Mouse (Mus musculus) megakaryocyte progenitor cell, adult 5-6 weeks (primary cell): ENCODE measurements at regions not wholly inside any gene's neighbourhood (a gene's known extent, or its start where the extent isn't known, plus 50 kb on each side); places are given as distances from the start of the nearest gene placed in this dataset.

Source experiments
- ATAC-seq: replicated peaks from 2 replicates; pipeline ENCODE4 v1.8.0; 2016; ENCODE audit warnings: mild to moderate bottlenecking, moderate TSS enrichment, inconsistent platforms; ENCODE audit not compliant: poor library complexity

DNA sequence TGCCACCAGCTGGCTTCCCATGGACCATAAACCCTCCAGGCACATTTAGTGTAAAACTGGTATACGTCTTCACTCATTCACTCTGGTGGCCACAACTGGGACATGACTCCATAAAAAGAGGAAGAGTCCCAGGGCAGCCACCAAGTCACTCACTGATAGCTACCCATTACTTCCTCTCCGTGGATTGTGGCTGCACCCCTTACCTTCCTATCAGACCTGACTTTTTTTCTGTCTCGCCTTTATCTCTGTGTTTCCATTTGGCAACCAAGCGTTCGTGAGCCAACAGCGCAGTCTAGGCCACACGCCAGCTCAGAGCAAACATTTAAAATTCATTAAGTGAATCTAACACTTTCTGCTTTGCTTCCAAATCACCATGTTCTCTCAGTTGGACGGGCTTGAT lies 53.9 kb upstream of the Slc44a1 start:
- peak; percentile 94 for ATAC-seq

DNA sequence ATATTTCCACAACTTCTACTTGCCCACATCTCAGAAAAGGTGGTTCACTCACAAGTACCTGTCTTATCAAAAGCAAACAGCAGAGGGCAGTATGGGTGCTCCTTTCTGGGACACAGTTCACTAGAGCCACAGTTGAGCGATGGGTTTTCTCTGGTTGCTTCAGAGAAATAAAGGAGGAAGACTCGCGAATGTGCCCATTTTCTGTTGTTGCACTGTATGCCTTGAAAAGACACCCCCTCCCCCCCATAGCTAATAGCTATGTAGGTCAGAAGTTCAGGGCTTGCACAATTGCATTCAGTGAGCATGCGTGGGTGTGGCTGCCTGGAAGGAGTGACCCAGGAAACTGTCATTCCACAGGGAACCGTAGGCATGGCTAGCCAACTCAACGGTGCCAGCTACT lies 55.5 kb upstream of the Slc44a1 start:
- peak; percentile 76 for ATAC-seq

DNA sequence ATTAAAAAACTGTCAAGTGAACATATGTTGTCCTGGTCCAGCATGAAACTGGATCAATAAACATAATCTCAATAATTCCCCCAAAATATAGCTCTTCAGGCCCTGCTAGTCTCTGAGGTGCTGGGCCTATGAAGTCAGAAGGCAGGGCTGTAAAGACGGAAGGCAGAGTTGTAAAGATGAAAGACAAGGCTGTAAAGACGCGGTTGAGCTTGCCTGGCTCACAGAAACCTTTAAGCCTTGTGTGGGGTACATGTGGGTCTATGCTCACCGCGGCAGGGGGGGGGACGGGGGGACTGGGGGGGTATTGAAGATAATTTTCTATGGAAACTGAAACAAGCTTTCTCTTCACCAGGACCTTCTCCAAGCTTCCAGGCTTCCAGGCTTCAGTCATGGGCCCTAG lies 56.1 kb upstream of the Slc44a1 start:
- no peak for ATAC-seq

DNA sequence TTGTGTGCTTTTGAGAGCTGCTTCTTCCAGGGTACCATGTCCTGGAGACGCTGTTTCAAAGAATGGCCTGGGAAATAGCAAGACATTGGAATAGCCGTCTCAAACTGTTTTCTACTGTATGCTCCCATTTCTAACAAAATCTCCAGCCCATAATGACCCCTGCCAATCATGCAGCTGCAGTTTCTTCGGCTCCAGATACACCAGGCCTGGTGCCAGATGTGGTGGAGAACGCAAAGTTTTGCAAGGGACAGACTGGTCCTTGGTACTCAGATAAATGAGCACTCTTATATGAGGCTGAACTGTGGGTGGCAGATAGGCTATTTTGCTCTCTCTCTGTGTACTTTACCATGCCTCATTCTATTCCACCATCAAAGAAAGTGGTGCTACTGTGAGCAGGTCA lies 58.2 kb upstream of the Slc44a1 start:
- ATAC-seq = no peak

DNA sequence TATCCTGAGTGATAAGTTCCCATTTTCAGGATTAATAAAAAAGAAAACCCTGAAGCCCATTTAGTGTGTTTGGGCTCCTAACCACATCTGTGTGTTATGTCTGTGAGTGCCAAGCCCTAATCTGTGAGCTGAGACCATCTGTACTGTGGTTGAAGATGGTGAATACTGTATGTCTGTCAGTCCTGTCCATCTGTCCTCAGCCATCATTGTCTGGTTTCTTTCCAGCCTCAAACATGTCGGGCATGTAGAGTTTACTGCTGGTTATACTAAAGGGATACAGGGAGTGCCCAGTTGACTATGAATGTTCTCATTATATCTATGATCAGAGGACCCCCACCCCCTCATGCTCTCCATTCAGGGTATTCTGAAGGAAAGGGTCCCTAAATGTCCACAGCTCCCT lies 60.4 kb upstream of the Slc44a1 start:
- ATAC-seq = no peak

DNA sequence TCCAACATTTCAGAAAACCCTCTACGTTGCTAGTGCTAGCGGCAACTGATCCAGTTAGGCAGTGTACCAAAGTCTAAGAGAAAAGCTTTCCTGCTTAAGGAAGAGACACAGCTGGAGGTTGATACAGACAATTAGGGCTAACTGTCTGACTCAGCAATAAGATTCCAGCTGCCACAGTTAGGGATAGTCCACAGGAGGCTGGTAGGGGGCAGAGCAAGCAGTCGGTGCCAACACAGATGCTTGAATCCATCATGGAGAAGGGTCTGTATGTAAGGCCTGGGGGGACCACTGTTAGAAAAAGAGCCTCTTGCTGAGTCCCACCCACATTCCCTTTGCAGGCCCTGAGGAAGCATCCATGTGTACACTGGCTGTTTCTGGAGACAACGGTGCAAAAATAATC lies 63.2 kb upstream of the Slc44a1 start:
- no peak for ATAC-seq

DNA sequence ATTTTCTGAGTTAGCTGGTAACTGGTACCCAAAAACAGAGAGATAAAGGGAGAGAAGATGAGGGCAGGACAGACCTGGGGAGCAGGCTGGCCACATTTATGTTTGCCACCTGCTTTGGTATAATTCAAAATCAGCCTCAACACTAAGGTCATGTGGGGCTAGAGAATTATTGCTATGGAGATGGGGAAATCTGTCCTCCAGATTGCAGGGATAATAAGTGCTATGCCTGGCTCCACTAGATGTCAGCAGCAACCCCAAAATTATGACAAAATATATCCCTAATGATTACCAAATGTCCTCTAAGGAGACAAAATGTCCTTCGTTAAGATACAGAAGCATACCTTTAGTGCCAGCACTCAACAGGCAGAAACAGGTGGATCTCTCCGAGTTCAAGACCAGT lies 83.8 kb upstream of the Slc44a1 start:
- no peak for ATAC-seq

DNA sequence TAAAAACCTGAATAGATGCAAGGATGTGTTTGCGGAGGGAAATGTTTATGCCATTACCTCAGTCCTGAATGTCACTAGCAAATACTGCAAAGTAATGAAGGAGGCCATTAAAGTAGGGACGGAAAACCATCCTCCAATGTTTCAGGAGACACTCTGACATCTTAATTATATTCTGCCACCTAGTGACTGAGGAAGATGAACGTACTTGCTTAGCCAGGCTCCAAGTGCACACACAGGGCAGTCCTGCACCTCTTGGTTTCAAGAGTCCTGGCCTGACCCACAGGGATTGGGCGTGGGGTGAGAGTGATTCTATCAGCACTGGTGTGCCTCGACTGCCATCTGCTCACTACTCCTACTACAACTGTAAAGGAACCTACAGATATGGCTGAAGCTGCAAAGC lies 85.3 kb upstream of the Slc44a1 start:
- ATAC-seq = peak; percentile 56

DNA sequence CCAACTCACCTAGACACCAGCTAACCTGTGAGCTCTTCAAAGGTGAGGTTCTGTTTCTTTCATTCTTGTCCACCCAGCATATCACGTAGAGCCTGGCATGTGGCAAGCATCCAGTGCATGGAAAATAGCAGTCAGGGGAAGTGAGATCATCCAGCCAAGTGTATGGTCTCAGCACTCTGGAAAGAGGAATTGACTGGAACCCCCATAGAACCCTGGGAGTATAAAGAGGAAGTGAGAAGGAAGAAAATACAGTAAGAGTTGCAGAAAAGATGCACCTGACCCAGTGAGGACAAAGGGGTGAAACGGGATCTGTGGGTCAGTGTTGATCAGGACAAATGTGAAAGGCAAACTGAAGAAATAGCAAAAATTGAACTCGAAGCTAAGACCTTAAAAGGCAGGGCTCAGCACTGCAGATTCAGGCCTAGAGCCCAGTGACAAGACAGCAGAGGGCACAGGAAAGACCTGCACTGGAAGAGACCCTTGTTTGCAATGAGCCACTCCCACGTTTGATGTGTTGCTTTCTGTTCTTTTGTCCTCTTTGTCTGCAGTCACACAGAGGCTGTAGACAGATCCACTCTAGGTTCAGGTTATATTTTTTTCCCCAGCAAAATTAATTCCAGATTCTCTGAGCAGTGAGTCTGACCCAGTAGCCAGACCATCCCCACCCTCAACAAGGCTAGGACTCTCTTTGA lies 86.7 kb upstream of the Slc44a1 start:
- peak; percentile 94 for ATAC-seq

DNA sequence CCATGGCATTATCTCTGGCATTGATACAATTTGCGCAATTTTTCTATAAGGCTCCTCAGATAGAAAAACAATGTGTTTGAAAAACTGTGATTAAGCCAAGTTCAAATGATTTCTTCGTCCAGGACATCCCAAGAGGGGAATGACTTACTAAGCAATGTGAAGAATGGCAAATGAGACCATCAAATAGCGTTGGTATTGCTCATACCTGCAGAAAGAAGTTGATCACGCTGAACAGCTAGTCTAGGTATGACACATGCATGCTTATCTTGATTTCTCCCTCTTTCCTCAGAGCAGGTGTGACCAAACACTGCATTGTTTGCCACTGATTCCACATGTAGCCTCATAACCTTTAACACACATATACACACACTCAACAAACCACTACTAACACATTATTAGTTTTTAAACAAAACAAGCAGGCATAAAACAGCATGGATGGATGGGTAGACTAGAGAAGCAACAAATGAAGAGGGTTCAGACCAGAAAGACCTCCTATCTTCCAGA lies 89.1 kb upstream of the Slc44a1 start:
- ATAC-seq = no peak

DNA sequence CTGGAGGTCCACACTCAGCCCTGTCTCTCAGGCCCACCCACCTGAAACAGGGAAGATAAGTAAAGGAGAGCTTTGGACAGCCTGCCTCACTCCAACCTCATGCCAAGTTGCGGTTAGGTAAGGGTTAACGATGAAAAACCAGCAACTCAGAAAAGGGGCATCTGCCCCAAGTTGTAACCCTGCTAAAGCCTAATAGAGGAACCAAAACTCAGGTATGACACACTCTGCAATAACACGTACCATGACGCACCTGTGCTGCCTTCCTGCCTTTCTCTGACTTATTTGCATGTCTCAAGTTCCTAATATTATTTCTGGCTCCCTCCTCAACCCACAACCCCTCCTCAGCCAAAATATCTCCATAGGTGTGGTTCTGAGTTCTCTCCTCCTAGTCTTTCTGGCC lies 94.9 kb upstream of the Slc44a1 start:
- no peak for ATAC-seq

DNA sequence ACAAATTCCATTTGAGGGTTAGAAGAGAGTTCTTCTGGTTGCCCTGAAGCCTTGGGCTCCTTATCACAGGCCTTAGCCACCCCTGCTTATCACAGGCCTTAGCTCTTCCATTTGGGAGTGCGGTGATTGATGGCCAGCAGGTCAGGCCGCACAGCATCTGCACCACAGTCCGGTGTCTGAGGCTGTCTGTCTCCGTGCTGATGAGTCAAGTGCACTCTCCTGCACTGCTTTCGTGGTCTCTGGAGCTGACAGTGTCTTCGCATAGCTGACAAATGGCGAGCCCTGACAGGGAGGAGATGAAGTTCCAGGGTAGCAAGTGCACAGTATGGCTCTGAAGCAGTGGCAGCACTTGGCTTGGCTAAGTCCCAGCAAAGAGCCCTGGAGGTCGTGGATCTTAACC lies 95.7 kb upstream of the Slc44a1 start:
- ATAC-seq = no peak

DNA sequence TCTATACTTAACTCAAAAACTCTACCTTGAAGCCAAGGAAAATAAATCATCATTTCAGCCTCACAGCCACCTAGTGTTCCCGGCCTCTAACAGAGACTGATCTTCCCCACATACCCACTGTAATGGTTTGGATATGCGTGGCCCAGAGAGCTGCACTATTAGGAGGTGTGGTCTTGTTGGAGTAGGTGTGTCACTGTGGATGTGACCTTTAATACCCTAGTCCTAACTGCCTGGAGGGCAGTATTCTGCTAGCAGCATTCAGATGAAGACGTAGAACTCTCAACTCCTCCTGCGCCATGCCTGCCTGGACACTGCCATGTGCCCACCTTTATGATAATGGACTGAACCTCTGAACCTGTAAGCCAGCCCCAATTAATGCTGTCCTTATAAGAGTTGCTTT lies 99.0 kb upstream of the Slc44a1 start:
- ATAC-seq = no peak

DNA sequence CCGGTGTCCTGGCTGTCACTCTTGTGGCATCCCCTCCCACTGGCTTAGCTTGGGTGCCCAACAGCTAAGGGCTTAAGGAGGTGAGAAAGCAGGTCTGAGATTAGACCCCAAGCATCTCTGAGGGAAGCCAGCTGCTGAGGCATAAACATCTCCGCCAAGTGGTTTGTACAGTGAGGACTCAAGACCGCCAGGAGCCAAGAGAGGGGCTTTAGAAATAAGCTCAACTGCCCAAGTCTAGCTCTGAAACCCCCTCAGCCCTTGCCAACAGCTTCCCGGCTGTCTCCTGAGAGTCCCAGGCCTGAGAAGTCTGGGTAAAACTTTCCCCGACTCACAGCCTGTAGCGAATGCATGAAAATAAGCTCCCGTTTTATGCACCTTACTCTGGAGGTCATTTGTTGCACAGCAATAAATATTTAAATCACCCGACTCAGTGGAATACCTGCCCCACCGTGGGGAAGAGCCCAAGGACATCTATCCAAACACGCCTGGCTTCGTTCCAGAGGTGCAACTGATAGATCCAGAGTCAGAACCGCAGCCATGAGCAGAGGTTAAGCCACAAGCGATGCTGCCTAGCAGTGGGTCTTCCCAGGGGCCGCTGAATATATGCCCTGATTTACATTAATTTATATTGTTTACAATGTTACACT lies 100.1 kb upstream of the Slc44a1 start:
- no peak for ATAC-seq

DNA sequence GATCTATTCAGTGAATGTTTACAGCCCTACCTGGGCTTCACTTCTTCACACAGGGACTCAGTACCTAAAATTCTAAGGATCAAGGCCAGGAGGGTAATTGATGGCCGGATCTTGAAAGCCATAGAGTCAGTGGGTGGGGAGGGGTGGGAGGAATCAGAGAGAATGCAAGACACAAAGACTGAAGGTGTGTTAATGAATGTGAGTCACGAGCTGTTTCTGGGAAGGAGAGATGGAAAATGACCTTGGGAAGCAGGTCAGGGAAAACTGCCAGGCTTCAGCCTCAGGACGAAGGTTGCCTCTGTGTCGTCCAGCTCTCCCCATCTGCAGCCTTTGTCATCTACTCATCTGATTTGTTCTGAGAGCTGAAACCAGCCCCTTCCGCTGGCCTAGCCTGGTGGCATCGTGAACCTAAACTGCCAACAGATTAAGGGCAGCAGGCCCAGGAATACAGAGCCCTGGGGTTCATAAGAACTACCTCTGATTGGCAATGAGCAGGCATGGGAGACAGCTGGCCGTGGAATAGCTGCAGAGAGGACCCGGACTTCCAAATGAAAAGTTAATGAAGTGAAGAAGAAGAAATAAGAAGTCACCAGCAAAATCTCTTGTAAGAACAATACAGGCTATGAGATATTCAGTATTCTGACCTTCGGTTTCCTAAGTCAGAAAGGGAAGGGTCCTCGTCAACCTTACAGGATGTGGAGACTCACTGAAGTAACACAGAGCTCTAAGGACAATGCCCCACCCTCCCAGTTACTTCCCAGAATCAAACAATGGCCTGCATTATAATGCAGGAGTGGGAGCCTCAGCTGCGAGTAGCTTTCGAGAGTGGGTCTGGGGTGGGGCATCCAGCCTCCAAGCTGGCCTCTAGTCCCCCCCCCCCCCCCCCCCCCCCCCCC lies 100.8 kb upstream of the Slc44a1 start:
- ATAC-seq = no peak

DNA sequence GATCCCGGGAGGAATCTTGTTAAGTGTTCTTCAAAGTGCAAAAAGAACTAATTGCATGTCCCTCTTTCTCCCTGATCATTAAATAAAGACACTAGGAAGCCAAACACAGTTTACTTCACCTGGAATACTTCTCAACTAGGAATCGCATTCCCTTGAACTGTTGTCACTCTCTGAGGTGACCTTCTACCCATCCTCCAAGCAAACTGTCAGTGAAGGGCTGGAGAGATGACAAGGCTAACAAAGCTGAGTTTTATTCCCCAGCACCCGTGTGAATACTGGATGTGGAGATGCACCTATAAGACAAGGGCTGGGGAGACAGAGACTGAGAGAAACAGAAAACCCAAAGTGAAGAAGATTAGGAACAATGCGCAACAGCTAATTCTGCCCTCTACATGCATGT lies 101.7 kb upstream of the Slc44a1 start:
- no peak for ATAC-seq

DNA sequence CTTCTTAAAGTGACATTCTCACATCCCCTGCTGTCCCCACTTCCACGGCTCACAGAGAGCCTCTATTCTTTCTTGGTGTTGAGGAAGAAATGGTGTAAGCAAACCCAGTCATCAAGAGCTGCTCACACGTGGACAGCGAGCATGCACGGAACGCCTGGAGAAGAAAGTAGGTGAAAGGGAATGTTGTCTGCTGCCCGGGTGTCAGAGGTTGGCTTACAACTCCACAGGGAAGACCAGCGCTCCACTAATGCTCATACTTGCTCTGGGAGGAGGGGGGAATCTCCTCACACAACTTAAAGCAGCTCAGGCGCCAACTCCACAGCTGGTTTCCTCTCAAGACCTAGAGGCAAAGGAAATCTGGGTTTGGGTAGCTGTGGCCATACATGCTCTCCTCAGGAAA lies 102.4 kb upstream of the Slc44a1 start:
- no peak for ATAC-seq

DNA sequence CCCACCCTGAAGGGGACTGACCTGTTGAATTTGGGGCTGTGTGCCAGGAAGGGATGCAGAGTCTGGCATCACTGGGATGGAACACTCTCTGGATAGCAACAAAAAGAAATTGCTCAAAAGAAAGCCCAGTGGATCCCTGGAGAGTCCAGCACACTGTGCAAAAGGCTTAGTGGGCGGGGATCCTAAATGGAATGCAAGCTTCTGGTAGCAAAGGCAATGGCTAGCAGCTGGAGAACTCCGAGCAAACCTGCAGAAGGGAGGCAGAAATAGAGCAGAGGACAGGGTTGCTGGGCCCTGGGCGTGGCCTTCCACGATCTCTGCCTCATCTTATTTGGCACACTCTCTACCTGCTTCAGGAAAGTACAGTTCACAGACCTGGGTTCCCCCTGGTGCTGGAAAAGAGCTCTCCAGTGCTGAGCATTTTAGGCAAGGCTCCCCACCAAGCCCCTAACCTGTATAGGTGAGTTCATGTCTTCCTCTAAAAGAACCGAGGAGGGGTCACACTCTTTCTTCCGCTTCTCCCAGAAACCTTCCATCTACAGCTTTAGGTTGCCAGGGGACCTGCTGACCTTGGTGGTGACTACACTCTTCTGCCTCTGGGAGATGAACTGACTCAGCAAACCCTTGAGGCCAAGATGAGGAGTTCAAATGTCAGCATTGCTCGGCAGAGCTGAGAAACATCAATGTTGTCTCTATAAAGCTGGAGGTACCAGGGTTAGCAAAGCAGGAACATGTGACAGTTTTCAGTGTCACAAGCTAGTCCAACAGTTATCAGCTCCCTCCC lies 112.6 kb upstream of the Slc44a1 start:
- no peak for ATAC-seq

DNA sequence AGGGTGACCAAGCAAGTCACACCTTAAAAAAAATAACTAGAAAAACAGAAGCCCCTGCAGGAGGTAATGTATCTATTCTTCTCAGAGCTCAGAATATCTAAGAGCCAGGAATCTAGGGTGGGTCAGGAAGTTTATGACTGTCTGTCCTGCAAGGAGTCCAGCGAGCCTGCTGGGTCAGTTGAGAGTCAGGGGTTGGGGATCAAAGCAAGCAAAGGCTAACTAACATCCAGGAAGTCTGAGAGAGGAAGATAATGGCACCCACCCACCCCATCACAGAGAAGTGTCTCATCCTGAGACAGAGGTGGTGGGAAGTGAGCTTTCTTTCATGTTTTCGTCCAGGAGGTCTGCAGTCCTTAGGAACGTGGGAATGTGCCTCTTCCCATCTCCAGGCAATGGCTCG lies 116.4 kb upstream of the Slc44a1 start:
- no peak for ATAC-seq

DNA sequence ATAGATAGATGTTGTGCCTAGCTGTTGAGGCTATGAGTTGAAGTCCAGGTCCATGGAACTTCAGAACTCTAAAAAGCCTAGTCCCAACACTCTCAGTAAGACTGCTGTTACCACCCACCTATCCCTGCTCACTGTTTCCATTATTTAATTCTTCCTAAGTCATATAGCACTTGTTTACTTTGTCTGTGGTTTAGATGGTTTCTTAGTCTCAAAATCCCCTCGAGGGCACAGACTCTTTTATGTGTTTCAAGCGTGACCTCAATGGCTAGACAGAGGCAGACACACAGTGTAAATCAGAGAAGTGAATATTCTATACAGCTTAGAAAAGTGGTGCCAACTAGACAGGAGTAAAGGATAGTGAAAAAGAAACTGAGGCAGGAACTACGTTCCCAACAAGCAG lies 117.0 kb upstream of the Slc44a1 start:
- no peak for ATAC-seq

DNA sequence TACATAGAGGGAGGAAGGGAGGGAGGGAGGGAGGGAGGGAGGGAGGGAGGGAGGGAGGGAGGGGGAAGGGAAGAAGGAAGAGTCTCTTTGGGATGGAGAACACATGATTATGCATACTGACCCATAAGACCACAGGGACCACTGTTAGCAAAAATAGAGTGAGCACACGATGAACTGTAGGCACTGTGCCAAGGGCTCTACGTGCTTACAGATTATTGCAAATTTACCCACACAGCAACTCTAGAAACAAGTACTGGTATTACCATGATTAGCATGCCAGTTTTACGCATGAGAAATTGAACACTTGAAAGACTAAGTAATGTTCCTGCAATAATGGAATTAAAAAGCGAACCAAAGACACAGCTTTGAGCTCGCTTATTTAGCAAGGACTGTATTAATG lies 117.7 kb upstream of the Slc44a1 start:
- no peak for ATAC-seq
